Mouse (Mus musculus) testis, postnatal 14 days (tissue): ENCODE data around the gene Shoc2.

Source experiments
- DNase-seq: peaks from one replicate; pipeline ENCODE4 v3.0.0; 2021; ENCODE audit warnings: low spot score

The Shoc2 gene

DNA sequence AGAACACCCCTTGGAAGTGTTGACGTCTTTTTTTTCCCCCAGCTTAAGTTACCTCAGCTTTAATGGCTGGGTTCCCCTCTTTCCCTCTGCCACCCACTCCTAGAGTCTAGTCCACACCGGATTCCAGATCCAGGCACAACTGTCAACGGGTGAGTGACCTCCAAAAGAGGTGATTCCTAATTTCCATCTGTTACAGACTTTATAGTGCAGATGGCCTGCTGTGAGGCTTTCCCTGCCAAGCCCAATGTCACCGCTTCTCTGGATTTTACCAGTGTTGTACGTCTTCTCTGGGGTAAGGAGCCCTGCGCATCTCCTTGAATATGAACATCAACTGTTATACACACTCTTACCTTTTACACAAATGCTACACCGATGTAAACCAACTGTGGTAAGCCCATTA is 95.3 kb downstream of the Shoc2 start:
- no peak for DNase-seq

DNA sequence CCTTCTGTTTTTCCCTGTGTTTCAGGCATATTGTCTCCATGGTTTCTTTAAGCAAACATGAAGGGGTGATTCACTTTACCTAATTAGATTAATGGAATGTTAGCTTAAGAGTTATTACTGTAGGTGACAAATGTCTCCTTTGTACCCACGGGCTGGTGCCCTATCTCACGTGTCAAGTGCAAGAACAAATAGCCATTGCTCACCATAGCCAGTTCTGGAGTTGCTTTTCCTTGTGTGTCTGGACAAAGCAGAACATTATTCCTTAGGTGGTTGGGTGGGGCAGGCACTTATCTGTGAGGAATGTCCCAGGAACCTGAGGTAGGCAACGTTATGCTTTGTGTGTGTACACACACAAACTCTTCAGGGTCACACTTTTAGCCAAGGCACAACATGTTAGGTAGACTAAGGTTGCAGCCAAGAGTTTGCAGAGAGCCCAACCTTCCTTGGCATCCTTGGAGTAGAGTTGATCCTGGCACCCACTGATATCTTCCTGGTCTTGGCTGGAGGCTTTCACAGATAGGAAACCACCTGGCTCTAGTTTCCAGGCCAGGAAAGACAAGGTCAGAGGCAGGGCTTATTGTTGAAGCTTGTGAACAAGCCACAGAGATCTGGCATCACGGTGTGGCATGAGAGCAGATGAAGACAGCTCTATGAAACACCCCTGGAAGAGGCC is 96.4 kb downstream of the Shoc2 start:
- DNase-seq: no peak

DNA sequence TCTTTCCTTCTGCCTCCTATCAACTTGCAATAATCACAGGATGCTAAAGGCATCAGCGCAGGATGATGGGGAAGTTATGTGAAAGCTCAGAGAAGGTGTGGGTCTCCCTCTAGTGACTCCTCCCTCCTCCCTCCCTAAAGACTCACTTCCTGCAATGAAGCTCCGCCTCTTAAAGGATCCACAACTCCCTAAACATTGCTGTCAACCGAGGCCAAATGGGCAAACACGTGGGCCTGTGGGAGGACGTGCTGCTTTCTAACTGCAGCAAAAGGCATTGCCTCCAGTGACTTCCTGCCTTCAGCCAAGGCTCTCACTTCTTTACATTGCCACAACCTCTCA is 96.9 kb downstream of the Shoc2 start:
- DNase-seq: no peak

DNA sequence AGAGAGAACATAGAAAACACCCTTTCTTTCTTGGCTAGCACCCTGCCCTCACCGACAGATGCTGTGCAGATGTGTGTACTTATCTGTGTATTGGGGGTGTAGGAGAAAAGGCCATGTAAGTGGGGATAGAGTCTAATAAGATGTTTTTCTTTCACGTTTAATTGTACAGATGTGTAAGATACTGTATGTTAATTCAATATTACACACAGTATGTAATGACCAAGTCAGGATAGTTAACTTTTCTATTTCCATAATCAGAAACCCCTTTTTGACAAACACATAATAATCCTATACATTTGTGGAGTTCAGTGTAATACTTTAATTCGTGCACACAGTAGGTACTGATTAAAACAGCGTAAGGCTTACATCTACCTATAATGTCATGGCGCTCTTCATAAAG is 99.7 kb downstream of the Shoc2 start, which contains the start of gene Adra2a:
Gene Adra2a, plus strand, starts transcription at position 301 of the 400 bp plus-strand sequence.
- DNase-seq: no peak

DNA sequence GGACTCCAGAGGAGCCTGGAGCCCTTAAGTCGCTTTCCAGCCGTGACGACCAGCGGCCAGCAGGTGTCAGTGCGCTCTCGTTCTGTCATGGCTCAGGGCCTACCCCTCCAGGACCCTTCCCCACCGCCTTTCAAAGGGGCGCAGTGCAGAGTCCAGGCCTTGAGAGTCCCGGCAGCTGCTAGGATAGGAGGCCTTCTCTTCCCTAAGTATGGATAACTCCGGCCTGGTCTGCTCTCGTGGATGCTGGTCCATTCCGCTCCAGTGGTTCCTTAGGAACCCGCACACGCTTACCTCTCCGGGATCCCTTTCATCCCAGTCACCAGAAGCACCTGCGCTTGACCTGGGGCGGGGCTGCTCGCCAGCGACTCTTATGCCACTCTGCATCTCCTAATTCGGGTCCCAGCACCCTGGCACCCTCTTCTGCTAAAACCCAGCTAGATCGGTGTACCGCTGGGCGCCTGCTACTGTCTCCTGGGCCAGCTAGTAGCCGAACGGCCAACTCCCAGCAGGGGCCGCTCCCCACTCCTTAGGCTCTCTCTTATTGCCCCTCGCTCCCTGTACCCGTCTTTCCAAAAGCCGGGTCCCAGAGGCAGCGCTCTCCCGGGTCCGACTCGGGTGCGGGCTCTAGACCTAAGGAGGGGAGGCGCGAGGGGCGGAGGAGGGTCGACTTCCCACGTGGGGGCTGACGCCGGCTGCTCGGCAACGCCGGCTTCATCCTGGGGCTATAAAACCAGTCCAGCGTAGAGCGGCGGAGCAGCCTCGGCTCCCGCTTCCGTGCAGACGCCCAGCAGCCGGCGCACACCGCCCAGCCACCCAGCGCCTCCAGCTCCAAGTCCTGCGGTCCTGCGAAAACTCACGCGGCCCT is 100.6 kb downstream of the Shoc2 start:
- peak; percentile 46 for DNase-seq

DNA sequence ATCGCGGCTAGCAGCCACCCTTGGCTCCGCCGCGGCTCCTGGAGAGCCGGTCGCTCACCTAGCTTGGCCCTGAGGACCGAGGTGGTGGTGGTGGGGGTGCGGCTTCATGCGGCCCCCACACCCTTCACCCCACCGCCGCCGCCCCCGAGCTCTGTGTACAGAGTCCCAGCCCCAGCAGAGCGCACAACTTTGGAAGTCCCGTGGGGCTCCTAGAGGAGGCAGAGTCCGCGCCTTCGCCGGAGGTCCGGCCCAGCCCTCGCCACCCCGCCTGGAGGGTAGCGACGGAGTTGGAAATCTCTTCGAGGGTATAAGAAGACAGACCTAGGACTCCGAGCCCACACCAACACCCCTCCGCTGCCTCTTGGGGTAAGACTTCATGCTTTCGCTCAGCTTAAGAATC is 101.3 kb downstream of the Shoc2 start:
- no peak for DNase-seq

DNA sequence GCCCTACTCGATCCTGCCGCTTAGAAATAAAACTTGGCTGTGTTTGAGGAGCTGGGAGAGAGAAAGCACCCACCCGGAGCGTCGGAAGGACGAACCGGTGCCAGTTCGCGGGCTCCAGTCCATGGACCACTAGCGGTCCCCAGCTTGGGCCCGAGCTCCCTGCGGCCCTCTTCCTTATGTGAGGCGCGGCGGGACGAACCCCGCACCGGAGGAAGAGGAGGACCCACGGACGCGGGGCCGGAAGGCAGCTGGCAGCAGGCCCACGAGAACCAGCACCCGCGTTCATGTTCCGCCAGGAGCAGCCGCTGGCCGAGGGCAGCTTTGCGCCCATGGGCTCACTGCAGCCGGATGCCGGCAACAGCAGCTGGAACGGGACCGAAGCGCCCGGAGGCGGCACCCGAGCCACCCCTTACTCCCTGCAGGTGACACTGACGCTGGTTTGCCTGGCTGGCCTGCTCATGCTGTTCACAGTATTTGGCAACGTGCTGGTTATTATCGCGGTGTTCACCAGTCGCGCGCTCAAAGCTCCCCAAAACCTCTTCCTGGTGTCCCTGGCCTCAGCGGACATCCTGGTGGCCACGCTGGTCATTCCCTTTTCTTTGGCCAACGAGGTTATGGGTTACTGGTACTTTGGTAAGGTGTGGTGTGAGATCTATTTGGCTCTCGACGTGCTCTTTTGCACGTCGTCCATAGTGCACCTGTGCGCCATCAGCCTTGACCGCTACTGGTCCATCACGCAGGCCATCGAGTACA is 102.0 kb downstream of the Shoc2 start:
- no peak for DNase-seq

DNA sequence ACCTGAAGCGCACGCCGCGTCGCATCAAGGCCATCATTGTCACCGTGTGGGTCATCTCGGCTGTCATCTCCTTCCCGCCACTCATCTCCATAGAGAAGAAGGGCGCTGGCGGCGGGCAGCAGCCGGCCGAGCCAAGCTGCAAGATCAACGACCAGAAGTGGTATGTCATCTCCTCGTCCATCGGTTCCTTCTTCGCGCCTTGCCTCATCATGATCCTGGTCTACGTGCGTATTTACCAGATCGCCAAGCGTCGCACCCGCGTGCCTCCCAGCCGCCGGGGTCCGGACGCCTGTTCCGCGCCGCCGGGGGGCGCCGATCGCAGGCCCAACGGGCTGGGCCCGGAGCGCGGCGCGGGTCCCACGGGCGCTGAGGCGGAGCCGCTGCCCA is 102.6 kb downstream of the Shoc2 start:
- no peak for DNase-seq

DNA sequence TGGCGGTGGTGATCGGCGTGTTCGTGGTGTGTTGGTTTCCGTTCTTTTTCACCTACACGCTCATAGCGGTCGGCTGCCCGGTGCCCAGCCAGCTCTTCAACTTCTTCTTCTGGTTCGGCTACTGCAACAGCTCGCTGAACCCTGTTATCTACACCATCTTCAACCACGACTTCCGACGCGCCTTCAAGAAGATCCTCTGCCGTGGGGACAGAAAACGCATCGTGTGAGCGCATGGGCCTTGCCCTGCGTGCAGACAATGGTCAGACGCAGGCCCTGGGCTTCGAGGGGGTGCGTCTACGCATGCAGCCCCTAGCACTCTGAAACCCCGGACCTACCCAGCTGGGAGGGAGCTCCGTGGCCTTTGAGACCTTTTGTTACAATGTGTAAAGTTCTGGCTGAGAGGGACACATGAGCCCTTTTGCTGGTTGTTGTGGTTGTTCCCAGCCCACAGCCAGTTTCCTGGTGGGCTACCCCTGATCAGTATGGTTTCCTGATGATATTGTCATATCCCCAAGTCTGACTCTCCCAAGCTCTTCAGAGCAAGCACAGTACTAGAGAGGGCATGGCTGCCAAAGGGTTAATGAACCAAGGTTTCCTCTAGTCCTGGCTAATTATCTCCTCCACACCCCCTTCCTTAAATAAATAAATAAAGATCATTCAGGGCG is 103.4 kb downstream of the Shoc2 start:
- DNase-seq: peak; percentile 67

DNA sequence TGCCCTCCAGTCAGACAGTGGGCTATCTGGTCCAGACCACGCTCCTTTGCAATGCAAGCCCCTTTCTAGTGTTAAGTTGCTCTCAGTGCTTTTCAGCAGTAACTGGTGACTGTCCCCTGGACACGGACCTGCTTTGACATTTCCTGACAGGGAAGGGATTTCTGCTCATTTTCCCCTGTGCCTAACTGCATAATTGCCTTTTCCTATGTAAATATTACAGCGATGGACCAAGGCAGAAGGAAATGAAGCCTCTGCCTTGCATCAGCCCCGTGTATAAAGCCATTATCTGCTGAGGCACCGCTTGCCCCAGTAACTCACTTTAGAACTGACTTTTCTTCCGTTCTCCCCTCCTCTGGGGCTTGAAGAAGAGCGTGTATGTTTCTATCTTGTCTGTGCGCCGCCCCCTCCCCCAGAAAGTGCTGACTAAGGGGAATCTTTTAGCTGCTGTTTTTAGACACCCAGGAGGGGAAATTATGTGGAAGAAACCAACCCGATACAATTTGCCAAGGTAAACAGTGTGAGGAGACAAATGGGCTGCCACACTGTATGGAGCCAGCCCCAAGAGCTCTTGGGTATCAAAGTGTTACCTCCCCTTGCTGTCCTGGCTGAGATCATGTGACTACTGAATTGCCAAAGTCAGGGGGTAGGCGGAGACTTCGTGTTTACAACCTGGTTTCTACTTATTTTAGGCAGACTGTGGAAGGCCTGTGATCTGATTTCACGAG is 104.2 kb downstream of the Shoc2 start:
- no peak for DNase-seq

DNA sequence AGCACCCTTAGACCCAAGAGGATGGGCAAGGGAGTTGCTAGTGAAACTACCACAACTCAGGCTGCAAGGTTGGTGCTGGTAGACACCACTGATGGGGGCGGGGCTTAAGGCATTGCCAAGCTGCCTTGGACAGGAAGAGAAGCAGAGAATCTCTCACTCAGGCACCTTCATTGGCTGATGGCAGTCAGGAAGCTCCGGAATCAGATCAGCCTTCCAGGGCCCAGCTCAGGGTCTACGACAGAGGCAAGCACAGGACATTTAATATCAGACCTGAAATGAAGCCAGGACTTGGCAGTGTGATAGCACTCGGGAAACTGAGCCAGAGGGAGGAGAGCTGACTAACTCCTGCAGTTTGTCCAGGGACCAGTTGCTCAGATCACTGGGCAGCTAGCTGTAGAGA is 107.5 kb downstream of the Shoc2 start:
- DNase-seq: no peak

DNA sequence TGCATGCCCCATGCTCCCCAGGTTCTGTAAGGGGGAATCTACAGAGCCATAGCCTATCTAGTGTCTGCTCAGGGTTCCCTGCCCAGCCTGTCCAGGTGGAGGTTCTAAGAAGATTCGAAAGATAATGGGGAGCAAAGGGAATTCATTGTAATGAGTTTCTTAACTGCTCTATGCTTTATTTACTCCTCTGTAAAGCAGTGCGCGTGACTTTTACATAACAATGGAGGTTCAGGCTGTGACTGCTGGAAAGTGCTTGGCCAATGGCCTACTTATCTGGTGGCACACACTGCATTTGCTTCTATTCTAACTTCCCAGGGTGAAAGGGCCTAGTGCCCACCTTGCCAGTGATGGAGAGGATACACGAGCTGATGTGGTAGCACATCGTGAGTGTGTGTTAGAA is 111.7 kb downstream of the Shoc2 start:
- DNase-seq: no peak

DNA sequence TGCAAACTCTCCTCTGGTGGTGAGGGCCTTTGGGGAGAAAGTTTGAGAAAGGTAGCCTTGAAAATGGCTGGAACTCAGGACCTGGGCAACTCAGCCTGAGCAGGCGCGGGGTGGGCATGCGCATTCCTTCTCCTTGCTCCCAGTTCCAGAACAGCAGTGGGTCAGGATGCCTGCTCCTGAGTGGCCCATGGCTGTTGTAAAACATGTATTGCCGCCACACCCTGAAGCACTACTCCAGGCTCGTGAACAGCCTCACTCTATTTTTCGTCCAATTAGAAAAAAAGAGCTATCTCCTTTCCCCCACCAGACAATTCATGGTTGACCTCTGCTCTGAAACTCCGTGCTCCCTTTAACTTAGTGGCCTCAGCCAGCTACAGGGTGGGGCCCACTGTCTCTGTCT is 124.3 kb downstream of the Shoc2 start:
- no peak for DNase-seq

DNA sequence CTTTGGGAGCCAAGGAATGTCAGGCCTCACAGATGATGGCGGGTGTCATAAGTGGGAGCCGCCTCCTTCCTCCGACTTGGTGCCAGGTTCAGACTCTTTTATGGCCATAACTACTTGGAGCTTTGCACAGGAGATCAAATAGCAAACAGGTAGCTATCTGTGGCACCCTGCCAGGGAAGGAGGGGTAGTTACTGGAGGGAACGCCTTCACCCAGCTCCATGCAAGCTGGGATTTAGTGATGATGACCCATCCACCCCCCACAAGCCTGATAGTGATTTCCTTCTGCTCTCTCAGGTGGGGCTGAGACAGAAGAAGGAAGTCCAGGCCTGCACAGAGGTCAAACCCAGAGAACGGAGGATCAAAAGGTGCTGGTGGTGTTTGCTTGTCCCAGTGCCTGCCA is 126.4 kb downstream of the Shoc2 start:
- no peak for DNase-seq

DNA sequence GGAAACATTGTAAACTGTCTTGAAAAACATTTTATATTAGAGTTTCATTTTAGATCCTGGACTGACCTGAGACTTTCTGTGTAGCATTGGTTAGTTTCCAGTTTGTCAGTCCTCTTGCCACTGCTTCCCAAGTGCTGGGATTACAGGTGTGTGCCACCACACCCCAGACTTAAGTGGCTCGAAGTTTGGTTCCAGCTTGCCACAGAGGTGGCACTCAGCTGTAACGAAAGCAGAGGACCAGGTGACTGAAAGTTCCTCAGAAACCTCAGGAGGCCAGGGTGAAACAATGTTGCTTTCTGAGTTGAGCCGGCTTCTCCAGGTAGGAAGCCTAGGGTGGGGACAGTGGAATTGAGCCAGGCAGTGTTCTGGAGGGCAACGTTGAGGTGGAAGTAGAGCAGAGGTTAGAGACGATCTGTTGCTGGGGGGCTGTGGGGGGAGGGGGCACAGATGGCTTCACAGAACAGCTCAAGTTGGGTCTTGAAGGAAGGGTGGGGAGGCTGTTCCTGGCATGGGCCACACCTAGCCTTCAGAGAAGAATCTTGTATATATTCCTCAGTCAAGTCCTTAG is 128.2 kb downstream of the Shoc2 start:
- peak; percentile 17 for DNase-seq

DNA sequence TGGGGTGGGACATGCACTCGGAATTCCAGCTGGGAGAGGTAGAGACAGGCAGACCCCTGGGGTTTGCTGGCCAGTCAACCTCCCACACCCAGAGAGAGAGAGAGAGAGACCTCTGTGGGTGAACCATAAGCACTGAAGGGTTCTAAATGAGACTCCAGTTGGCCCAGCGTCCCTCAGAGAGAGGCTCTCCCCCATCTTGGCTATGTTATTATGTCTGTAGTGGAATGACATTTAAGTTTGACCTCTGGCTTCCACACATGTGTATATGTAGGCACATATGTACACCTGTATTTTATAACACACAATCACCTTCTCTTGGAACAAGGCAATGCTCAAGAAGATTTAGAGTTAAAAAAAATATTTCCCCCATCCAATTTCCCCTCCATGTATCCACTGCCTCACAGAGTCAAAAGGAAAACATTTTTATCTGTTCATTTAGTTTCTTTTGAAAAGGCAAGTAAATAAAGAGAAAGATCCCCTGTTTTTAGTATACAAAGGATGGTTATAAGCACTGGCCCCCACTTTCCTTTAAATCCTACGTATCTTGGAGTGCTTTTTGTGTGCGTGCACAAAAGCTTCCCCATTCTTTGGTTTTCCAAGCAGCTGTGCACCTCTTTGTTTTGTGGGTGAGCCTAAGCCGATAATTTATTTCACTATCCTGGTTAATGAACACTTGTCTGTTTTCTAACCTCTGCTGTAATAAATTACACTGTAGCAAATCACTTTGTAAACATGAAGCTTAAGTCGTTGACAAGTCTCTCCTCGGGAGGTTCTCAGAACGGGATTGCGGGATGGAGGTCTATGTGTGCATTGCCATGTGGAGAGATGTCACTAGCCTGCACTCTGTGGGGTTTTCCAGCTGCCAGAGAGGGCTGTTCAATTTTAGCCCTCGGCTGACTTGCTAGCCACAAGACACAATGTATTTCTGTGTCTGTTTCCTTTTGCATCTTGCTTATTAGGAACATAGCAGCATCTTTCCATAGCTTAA is 132.6 kb downstream of the Shoc2 start:
- no peak for DNase-seq

DNA sequence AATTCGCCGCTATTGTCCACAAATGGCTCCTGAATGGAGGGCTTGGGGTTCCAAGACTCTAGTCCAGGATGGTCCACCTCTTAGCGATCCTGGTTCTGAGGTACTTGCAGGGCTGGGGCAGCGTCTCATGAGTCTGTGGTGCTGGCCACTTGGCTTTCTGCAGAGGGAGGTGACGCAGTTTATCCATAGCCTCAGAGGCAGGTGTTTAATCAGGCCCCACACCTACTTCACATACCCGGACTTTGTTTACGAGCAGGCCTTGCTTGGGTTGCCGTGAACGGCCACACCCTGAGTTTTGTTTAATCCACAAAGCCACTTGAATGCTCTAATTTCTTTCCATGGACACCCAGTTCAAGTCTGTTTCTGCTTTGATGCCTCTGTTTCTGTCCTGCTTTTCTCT is 137.2 kb downstream of the Shoc2 start:
- no peak for DNase-seq

DNA sequence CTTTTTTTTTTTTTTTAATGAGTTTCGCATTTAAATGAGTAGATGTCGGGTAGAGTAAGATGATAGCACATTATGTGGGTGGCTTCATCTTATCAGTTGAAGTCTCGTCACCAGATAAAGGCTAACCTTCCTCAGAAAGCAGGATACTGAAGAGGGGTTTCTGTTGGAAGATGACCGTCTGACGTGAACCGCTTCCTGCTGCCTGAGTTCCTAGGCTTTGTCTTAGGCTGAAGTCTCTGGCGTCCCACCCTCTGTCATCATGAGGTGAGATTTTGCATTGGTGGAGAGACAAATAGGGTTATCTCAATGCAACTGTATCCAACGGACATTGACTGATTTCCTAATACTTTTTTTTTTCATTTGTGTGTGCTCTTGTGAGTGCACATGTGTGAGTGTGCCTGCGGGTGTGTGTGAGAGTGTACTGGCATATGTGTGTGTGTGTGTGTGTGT is 137.6 kb downstream of the Shoc2 start:
- no peak for DNase-seq
